Mouse (Mus musculus) kidney, embryonic 14.5 days (tissue): ENCODE data around the gene Gna15. TPM values are rescaled to one million over a fixed set of nuclear protein-coding genes. Genes with fewer than 3 reads are reported as not detected.

ENCODE experiments used
- ATAC-seq: fragments of 200-750 bp; cut with Nextera tagmentation; 2 replicates; pipeline ENCODE4 v1.8.0; 2017; ENCODE audit warnings: moderate number of reproducible peaks, mild to moderate bottlenecking, moderate TSS enrichment, moderate library complexity; ENCODE audit not compliant: low FRiP score, low TSS enrichment
- H3K27ac ChIP-seq: fragments of 300-500 bp; sonication (generic); 2 replicates; pipeline ENCODE4 v1.5.1; 2014; ENCODE audit warnings: low read depth, mild to moderate bottlenecking, low read length, moderate library complexity, mixed read lengths
- H3K27me3 ChIP-seq: fragments of 300-500 bp; sonication (generic); 2 replicates; pipeline ENCODE4 v1.6.1; 2014; ENCODE audit warnings: mild to moderate bottlenecking, low read length; ENCODE audit not compliant: control insufficient read depth, insufficient read depth
- H3K36me3 ChIP-seq: fragments of 300-500 bp; sonication (generic); 2 replicates; pipeline ENCODE4 v1.6.1; 2014; ENCODE audit warnings: low read length, mixed read lengths; ENCODE audit not compliant: control insufficient read depth, insufficient read depth
- H3K4me1 ChIP-seq: fragments of 300-500 bp; sonication (generic); 2 replicates; pipeline ENCODE4 v1.6.1; 2014; ENCODE audit warnings: low read length, mixed read lengths; ENCODE audit not compliant: control insufficient read depth, insufficient read depth
- H3K4me2 ChIP-seq: fragments of 300-500 bp; sonication (generic); replicated peaks from 2 replicates; pipeline ENCODE4 v1.6.1; 2014; ENCODE audit warnings: low read depth, mild to moderate bottlenecking, low read length
- H3K4me3 ChIP-seq: fragments of 300-500 bp; sonication (generic); 2 replicates; pipeline ENCODE4 v1.5.1; 2014; ENCODE audit warnings: mild to moderate bottlenecking, low read length
- H3K9ac ChIP-seq: fragments of 300-500 bp; sonication (generic); 2 replicates; pipeline ENCODE4 v1.6.1; 2014; ENCODE audit warnings: low read depth, mild to moderate bottlenecking, low read length, moderate library complexity
- H3K9me3 ChIP-seq: fragments of 300-500 bp; sonication (generic); 2 replicates; pipeline ENCODE4 v1.6.1; 2016; ENCODE audit warnings: low read length; ENCODE audit not compliant: control insufficient read depth
- WGBS: fragments of 180-500 bp; shearing (Covaris S2); extraction: QIAGEN DNeasy Blood & Tissue Kit; methylation state at CpG from one replicate; pipeline ENCODE4 v1.1.7; 2014; 5-methylcytosine and 5-hydroxymethylcytosine counted together
- polyA plus RNA-seq: library from polyadenylated mRNA; unstranded; fragments of >200 nt; fragmentation: Nextera tagmentation; extraction: Ambion mirVana; gene quantifications from 2 replicates; pipeline ENCODE4 v1.2.1, GENCODE M21; 2014

Gna15 gene
- polyA plus RNA-seq, 1 experiment from 2014 or later: 0.60 TPM

DNA sequence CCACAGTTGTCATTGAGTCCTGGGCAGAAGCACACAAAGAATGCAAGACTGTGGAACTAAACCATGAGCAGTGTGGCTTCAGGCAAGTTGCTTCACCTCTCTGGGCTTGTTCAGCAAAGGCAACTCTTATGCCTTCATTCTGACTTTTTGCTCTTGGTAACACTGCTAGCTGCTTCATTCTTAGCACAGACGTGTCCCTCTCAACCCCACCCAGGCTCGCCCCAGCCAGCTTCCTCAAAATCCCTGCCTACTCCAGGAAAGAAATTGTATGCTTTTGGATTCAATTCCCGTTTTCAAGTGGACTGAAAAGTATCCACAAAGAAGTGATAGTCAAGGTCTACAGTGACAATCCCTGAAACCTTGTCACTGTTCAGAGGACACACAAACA is 4.1 kb downstream of the Gna15 start:
- Histone ChIP-seq H3K27ac (no peak overlapping the region), H3K9ac (no peak overlapping the region), H3K27me3 (peaks cover 4% of the 10 kb centered on the region; the same call in 1 of the 2 replicates), H3K4me2 (no peak overlapping the region), H3K4me3 (no peak overlapping the region), H3K9me3 (no peaks in the 10 kb centered on the region), H3K4me1 (no peaks in the 10 kb centered on the region), H3K36me3 (no peaks in the 10 kb centered on the region)
- no peak for ATAC-seq
- 75% methylated on average over 3 of the region's 3 CpGs for WGBS

GRCm38 (mm10) chr10:81519227-81519977 is 4.6 kb downstream of the Gna15 start:
- Histone ChIP-seq H3K4me2 (no peak overlapping the region), H3K27me3 (peaks cover 4% of the 10 kb centered on the region; the same call in 1 of the 2 replicates), H3K9ac (no peak overlapping the region), H3K4me3 (no peak overlapping the region), H3K9me3 (no peaks in the 10 kb centered on the region), H3K27ac (no peak overlapping the region), H3K36me3 (no peaks in the 10 kb centered on the region), H3K4me1 (no peaks in the 10 kb centered on the region)
- ATAC-seq: no peak
- WGBS: 85% methylated on average over 6 of the region's 6 CpGs

- no peak overlapping the region for H3K4me3 ChIP-seq
- peaks cover 2% of the 10 kb centered on the region; the same call in 1 of the 2 replicates for H3K27me3 ChIP-seq
- H3K9me3 ChIP-seq: no peaks in the 10 kb centered on the region; the same call in 1 of the 2 replicates
- no peaks in the 10 kb centered on the region for H3K4me1 ChIP-seq
- WGBS: 13% methylated on average over 4 of the region's 4 CpGs
- ATAC-seq: peak; percentile 77; the same call in 1 of the 2 replicates
- no peaks in the 10 kb centered on the region for H3K36me3 ChIP-seq
- no peak overlapping the region for H3K27ac ChIP-seq
- H3K4me2 ChIP-seq: no peak overlapping the region
- H3K9ac ChIP-seq: no peak overlapping the region
Observed at GRCm38 (mm10) chr10:81518546-81518945, 5.5 kb downstream of the Gna15 start.

DNA sequence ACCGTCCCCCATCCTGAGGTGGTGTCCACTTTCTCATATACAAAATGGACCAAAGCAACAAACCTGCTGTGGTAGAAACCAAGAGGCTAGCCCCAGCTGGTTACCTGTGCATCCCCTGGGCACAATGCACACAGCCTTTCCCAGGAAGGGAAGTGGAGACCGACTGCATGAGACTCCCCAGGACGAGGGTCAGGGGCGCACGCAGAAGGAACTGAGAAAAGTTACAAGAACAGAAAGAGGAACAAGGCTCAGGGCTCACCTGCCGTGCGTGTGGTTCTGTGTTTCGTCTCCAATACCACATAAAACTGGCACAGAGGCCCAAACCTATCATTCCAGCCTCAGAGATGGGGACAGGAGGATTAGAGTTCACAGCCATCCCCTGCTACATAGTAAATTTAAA is 6.8 kb downstream of the Gna15 start:
- ATAC-seq: no peak
- WGBS: 76% methylated on average over 8 of the region's 8 CpGs

GRCm38 (mm10) chr10:81513798-81514197 is 10.2 kb downstream of the Gna15 start:
- no peaks in the 10 kb centered on the region for H3K4me1 ChIP-seq
- WGBS: 85% methylated on average over 5 of the region's 5 CpGs
- H3K4me3 ChIP-seq: no peak overlapping the region
- no peaks in the 10 kb centered on the region; the same call in 1 of the 2 replicates for H3K9me3 ChIP-seq
- H3K27me3 ChIP-seq: no peaks in the 10 kb centered on the region
- no peak for ATAC-seq
- no peak overlapping the region for H3K27ac ChIP-seq
- H3K36me3 ChIP-seq: no peaks in the 10 kb centered on the region
- H3K9ac ChIP-seq: no peak overlapping the region
- no peak overlapping the region for H3K4me2 ChIP-seq

More for the DNA sequence above, 6.8 kb downstream of the Gna15 start:
- Histone ChIP-seq H3K4me2 (no peak overlapping the region), H3K36me3 (no peaks in the 10 kb centered on the region), H3K9me3 (no peaks in the 10 kb centered on the region; the same call in 1 of the 2 replicates), H3K4me1 (no peaks in the 10 kb centered on the region), H3K9ac (no peak overlapping the region), H3K27me3 (no peaks in the 10 kb centered on the region), H3K4me3 (no peak overlapping the region), H3K27ac (no peak overlapping the region)

DNA sequence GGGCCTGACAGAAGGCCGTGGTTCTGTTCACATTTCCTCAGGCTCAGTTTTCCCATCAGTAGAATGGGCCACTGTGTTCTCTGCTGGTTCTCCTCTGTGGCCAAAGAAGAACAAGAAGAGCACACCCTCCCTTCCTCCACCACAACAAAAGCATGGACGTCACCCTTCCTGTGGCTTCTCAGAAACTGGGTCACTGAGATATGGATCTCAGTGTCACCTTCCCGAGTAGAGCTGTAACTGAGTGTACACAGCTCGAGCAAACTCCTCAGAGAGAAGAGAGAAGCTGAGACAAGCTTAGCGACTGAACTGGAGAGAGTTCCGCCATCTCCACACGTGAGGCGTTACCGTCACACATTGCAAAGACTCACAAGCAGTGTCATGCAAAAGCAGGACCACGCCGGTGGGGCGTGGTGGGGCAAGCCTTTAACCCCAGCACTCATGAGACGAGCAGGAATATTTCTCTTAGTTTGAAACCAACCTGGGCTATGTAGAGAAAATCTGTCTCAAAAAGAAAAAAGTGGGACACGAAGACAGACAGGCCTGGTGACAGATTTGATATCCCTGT is 13.7 kb downstream of the Gna15 start:
- Histone ChIP-seq H3K4me3 (no peak overlapping the region), H3K4me2 (no peak overlapping the region), H3K4me1 (no peaks in the 10 kb centered on the region), H3K9me3 (no peaks in the 10 kb centered on the region; the same call in 1 of the 2 replicates), H3K27me3 (no peaks in the 10 kb centered on the region), H3K36me3 (no peaks in the 10 kb centered on the region), H3K9ac (no peak overlapping the region), H3K27ac (no peak overlapping the region)
- WGBS: 75% methylated on average over 14 of the region's 14 CpGs
- ATAC-seq: no peak

DNA sequence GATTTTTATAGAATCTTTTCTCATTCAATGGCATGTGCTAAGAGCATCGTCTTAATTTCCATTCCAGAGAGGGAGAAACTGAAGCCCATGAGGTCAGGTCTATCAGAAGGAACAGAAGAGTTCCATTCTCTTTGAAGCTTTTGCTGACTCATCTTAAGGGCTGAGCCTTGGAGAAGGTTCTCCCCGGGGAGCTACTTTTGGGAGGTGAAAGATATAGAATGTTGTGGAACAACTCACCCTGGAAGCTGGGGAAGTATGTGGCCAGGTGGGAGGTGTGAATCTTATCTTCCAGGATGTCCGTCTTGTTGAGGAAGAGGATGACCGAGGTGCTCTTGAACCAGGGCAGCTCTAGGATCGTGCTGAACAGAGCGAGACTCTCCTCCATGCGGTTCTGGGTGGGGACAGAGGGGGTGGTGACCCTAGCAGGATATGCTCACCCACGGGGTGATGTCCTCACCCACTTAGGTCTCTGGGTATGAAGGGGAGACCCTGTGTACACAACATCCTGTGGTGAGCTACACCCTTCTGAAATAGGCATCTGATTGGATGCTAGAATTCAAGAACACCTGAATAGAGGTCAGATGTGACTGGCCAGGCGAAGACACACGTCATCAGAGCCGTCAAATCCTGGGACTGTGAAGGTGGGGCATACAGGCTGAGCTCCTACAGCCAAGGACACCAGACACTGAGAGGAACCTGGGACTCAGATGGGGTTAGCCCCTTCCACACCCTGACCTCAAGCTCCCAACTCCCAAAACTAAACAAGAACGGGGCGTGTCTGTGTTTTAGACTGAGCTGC is 16.1 kb downstream of the Gna15 start:
- no peak for ATAC-seq
- H3K27me3 ChIP-seq: peaks cover 10% of the 10 kb centered on the region; the same call in 1 of the 2 replicates
- no peak overlapping the region for H3K4me2 ChIP-seq
- no peaks in the 10 kb centered on the region for H3K9me3 ChIP-seq
- H3K36me3 ChIP-seq: no peaks in the 10 kb centered on the region
- H3K9ac ChIP-seq: no peak overlapping the region
- H3K4me1 ChIP-seq: no peaks in the 10 kb centered on the region
- no peak overlapping the region for H3K4me3 ChIP-seq
- H3K27ac ChIP-seq: no peak overlapping the region
- WGBS: 69% methylated on average over 13 of the region's 13 CpGs

- H3K27ac ChIP-seq: no peak overlapping the region
- H3K4me1 ChIP-seq: no peaks in the 10 kb centered on the region
- no peak overlapping the region for H3K9ac ChIP-seq
- no peaks in the 10 kb centered on the region for H3K36me3 ChIP-seq
- no peak overlapping the region for H3K4me3 ChIP-seq
- H3K9me3 ChIP-seq: no peaks in the 10 kb centered on the region
- H3K4me2 ChIP-seq: no peak overlapping the region
- H3K27me3 ChIP-seq: peaks cover 10% of the 10 kb centered on the region; the same call in 1 of the 2 replicates
- 28% methylated on average over 6 of the region's 6 CpGs for WGBS
- no peak for ATAC-seq
Observed at GRCm38 (mm10) chr10:81507095-81507494, 16.9 kb downstream of the Gna15 start.
